Mouse (Mus musculus) spleen, adult 2 months (tissue): ENCODE results near the gene Adcy10.

ENCODE experiments used
- CTCF ChIP-seq: fragments of 200-500 bp; IDR thresholded peaks from 2 replicates; pipeline ENCODE4 v1.5.1; 2011; ENCODE audit warnings: mild to moderate bottlenecking, inconsistent platforms; ENCODE audit not compliant: insufficient read depth, insufficient read length, insufficient replicate concordance; ENCODE audit errors: extremely low read depth
- POLR2A ChIP-seq: fragments of 200-500 bp; IDR thresholded peaks from 2 replicates; pipeline ENCODE4 v1.6.1; 2011; ENCODE audit warnings: low read depth, low read length, inconsistent platforms

DNA sequence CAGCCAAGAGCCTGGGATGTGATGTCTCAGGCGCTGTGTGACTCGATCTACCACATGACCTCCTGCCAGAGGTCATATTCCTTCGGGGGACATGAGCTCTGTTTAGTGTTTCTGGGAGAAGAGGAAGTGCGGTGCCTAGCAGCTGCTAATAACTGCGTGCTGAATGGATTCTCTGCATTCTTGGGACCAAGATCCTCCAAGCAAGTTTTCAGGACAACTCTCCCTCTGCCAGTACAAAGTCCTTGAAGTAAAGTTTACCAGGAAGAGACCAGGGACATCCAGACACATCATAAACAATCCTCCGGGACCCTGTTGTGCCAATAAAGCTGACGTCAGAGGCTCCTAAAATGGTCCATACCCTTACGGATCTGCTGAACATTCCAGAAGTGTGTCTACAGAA is 102.9 kb downstream of the Adcy10 start:
- TF ChIP-seq CTCF = no peak
- TF ChIP-seq POLR2A = no peak
